Mouse (Mus musculus) forebrain, embryonic 11.5 days (tissue): ENCODE measurements around the gene St3gal6. TPM values are rescaled to one million over a fixed set of nuclear protein-coding genes. Genes with fewer than 3 reads are reported as not detected.
A peak's percentile ranks its signal among the peaks of the same experiment; 100 is the strongest.

Source experiments
- ATAC-seq: fragments of 200-750 bp; cut with Nextera tagmentation; replicated peaks from 2 replicates; pipeline ENCODE4 v1.8.0; 2017; ENCODE audit warnings: moderate TSS enrichment; ENCODE audit not compliant: low FRiP score
- DNase-seq: peaks from one replicate; pipeline ENCODE4 v3.0.0-alpha.2; 2017; ENCODE audit warnings: low spot score
- H3K27ac ChIP-seq: fragments of 300-500 bp; sonication (generic); 2 replicates; pipeline ENCODE4 v1.5.1; 2014; ENCODE audit warnings: low read depth, low read length
- H3K27me3 ChIP-seq: fragments of 300-500 bp; sonication (generic); 2 replicates; pipeline ENCODE4 v1.6.1; 2014; ENCODE audit warnings: mild to moderate bottlenecking, low read length, mixed read lengths; ENCODE audit not compliant: control insufficient read depth, insufficient read depth
- H3K36me3 ChIP-seq: fragments of 300-500 bp; sonication (generic); 2 replicates; pipeline ENCODE4 v1.6.1; 2014; ENCODE audit warnings: mild to moderate bottlenecking, low read length, moderate library complexity, mixed read lengths; ENCODE audit not compliant: control insufficient read depth, insufficient read depth
- H3K4me1 ChIP-seq: fragments of 300-500 bp; sonication (generic); replicated peaks from 2 replicates; pipeline ENCODE4 v1.6.1; 2014; ENCODE audit warnings: low read length, mixed read lengths; ENCODE audit not compliant: control insufficient read depth, insufficient read depth
- H3K4me2 ChIP-seq: fragments of 300-500 bp; sonication (generic); 2 replicates; pipeline ENCODE4 v1.6.1; 2014; ENCODE audit warnings: low read depth, mild to moderate bottlenecking, low read length, moderate library complexity, mixed read lengths; ENCODE audit not compliant: severe bottlenecking
- H3K4me3 ChIP-seq: fragments of 300-500 bp; sonication (generic); 2 replicates; pipeline ENCODE4 v1.5.1; 2014; ENCODE audit warnings: low read depth, low read length
- H3K9ac ChIP-seq: fragments of 300-500 bp; sonication (generic); 2 replicates; pipeline ENCODE4 v1.6.1; 2014; ENCODE audit warnings: low read length
- H3K9me3 ChIP-seq: fragments of 300-500 bp; sonication (generic); 2 replicates; pipeline ENCODE4 v1.6.1; 2016; ENCODE audit warnings: low read length, mixed read lengths; ENCODE audit not compliant: control insufficient read depth
- WGBS: fragments of 180-500 bp; shearing (Covaris S2); extraction: QIAGEN DNeasy Blood & Tissue Kit; methylation state at CpG from one replicate; pipeline ENCODE4 v1.1.7; 2014; 5-methylcytosine and 5-hydroxymethylcytosine counted together
- polyA plus RNA-seq: library from polyadenylated mRNA; unstranded; fragments of >200 nt; fragmentation: Nextera tagmentation; extraction: Ambion mirVana; gene quantifications from 2 replicates; pipeline ENCODE4 v1.2.1, GENCODE M21; 2014

St3gal6 gene
- 8.3 and 8.8 TPM in 2 replicates for polyA plus RNA-seq

- Histone ChIP-seq H3K4me1 (no peaks in the 10 kb centered on the region), H3K36me3 (no peaks in the 10 kb centered on the region), H3K9ac (peak within 1 kb of the TSS; percentile 79), H3K9me3 (peaks cover 6% of the 10 kb centered on the region; the same call in 1 of the 2 replicates), H3K27me3 (peaks cover 3% of the 10 kb centered on the region; the same call in 1 of the 2 replicates), H3K4me3 (peak within 1 kb of the TSS; percentile 65), H3K27ac (no peak within 1 kb of the TSS), H3K4me2 (peak within 1 kb of the TSS; percentile 90)
- DNase-seq: no peak
- WGBS: 94% methylated on average over 12 of the region's 12 CpGs
- no peak for ATAC-seq
These were observed at the start of gene St3gal6 for GRCm38 (mm10) chr16:58523972-58524850. St3gal6 (minus strand) TSS chr16:58524243.

GRCm38 (mm10) chr16:58570694-58571264, 46.7 kb upstream of the St3gal6 start:
- DNase-seq (no peak), ATAC-seq (no peak)

DNA sequence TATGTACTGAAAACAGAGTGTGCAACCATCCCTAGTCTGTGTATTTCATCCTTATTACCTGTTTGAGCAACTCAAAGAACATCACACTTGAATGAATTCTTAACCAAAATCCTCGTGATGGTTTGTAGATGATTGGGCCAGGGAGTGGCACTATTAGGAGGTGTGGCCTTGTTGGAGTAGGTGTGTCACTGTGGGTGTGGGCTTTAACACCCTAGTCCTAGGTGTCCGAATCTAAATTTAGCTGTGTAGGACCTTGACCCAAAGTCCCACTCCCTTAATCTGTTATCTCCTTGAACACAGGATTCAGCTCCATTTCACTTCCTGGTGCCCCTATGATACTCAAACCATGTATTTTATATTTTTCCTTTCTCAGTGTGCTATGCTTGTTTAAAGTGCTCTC, 37.2 kb upstream of the St3gal6 start:
- Histone ChIP-seq H3K4me1 (no peaks in the 10 kb centered on the region), H3K27ac (no peak overlapping the region), H3K4me3 (no peak overlapping the region), H3K9me3 (no peaks in the 10 kb centered on the region), H3K27me3 (no peaks in the 10 kb centered on the region), H3K4me2 (no peak overlapping the region), H3K36me3 (no peaks in the 10 kb centered on the region), H3K9ac (no peak overlapping the region)
- DNase-seq (no peak), ATAC-seq (no peak)
- 82% methylated on average over 2 of the region's 2 CpGs for WGBS

More at GRCm38 (mm10) chr16:58570694-58571264, 46.7 kb upstream of the St3gal6 start:
- Histone ChIP-seq H3K4me2 (no peak overlapping the region), H3K27me3 (no peaks in the 10 kb centered on the region), H3K36me3 (no peaks in the 10 kb centered on the region), H3K9ac (no peak overlapping the region), H3K4me3 (no peak overlapping the region), H3K27ac (no peak overlapping the region), H3K9me3 (no peaks in the 10 kb centered on the region), H3K4me1 (no peaks in the 10 kb centered on the region)

- Histone ChIP-seq H3K4me1 (no peaks in the 10 kb centered on the region), H3K9me3 (no peaks in the 10 kb centered on the region), H3K4me2 (no peak overlapping the region), H3K4me3 (no peak overlapping the region), H3K9ac (no peak overlapping the region), H3K27me3 (no peaks in the 10 kb centered on the region), H3K27ac (no peak overlapping the region), H3K36me3 (no peaks in the 10 kb centered on the region)
- ATAC-seq: no peak
- 83% methylated on average over 4 of the region's 4 CpGs for WGBS
- no peak for DNase-seq
These were observed 32.2 kb upstream of the St3gal6 start for GRCm38 (mm10) chr16:58556067-58556830.

GRCm38 (mm10) chr16:58554673-58555072, 30.6 kb upstream of the St3gal6 start:
- no peak for DNase-seq
- Histone ChIP-seq H3K4me3 (no peak overlapping the region), H3K4me2 (no peak overlapping the region), H3K9ac (no peak overlapping the region), H3K4me1 (no peaks in the 10 kb centered on the region), H3K27me3 (no peaks in the 10 kb centered on the region), H3K36me3 (no peaks in the 10 kb centered on the region), H3K27ac (no peak overlapping the region), H3K9me3 (no peaks in the 10 kb centered on the region)
- 68% methylated on average over 1 of the region's 1 CpGs for WGBS
- ATAC-seq: no peak

- H3K4me3 ChIP-seq: no peak overlapping the region
- H3K4me2 ChIP-seq: no peak overlapping the region
- H3K36me3 ChIP-seq: no peaks in the 10 kb centered on the region
- 82% methylated on average over 2 of the region's 2 CpGs for WGBS
- no peak overlapping the region for H3K27ac ChIP-seq
- H3K4me1 ChIP-seq: no peaks in the 10 kb centered on the region
- H3K9ac ChIP-seq: no peak overlapping the region
- DNase-seq: no peak
- H3K27me3 ChIP-seq: no peaks in the 10 kb centered on the region
- H3K9me3 ChIP-seq: no peaks in the 10 kb centered on the region
- ATAC-seq: no peak
These were observed 24.0 kb upstream of the St3gal6 start for GRCm38 (mm10) chr16:58548042-58548441.

DNA sequence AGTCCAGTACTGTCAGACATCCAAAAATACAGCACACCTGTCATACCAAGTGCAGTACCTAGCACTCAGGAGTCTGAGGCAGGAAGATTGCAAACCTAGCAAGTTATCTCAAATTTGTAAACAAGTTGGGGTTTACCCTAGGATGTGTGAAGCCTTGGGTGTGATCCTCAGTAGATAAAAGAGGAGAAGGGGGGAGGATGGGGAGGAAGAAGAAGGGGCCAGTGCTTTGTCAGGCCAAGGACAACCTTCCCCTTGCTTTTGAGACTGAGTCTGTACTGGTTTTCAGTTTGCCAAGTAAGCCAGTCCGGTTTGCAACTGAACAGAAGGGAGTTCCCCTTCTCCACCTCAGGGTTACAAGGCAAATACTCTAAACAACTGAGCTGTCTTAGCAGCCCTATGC, 22.1 kb upstream of the St3gal6 start:
- no peak for DNase-seq
- H3K4me3 ChIP-seq: no peak overlapping the region
- ATAC-seq: no peak
- H3K27ac ChIP-seq: no peak overlapping the region
- H3K9me3 ChIP-seq: no peaks in the 10 kb centered on the region
- WGBS: 86% methylated on average over 1 of the region's 1 CpGs
- H3K4me1 ChIP-seq: no peaks in the 10 kb centered on the region
- H3K27me3 ChIP-seq: no peaks in the 10 kb centered on the region
- H3K9ac ChIP-seq: no peak overlapping the region
- H3K36me3 ChIP-seq: no peaks in the 10 kb centered on the region
- no peak overlapping the region for H3K4me2 ChIP-seq

GRCm38 (mm10) chr16:58539490-58539889, 15.4 kb upstream of the St3gal6 start:
- H3K4me2 ChIP-seq: no peak overlapping the region
- H3K27me3 ChIP-seq: no peaks in the 10 kb centered on the region
- no peak overlapping the region for H3K9ac ChIP-seq
- H3K36me3 ChIP-seq: no peaks in the 10 kb centered on the region
- no peak overlapping the region for H3K27ac ChIP-seq
- no peak for ATAC-seq
- no peaks in the 10 kb centered on the region for H3K9me3 ChIP-seq
- H3K4me3 ChIP-seq: no peak overlapping the region
- no peaks in the 10 kb centered on the region for H3K4me1 ChIP-seq
- DNase-seq: no peak
- WGBS: 84% methylated on average over 1 of the region's 1 CpGs
